Mouse (Mus musculus) C2C12 (cell line): Measurements from ENCODE around the gene Arid3c.
"Not testable (repeated sequence)": the region's sequence is repeated elsewhere in the genome, so short reads cannot be mapped to it uniquely, and the experiment has no call there.

Experiments
- CTCF ChIP-seq: IDR thresholded peaks from one replicate; pipeline ENCODE4 v1.5.1; 2011; ENCODE audit not compliant: control insufficient read depth, insufficient read depth, insufficient read length
- FOSL1 ChIP-seq: IDR thresholded peaks from one replicate; pipeline ENCODE4 v1.8.0; 2011; ENCODE audit warnings: mild to moderate bottlenecking, low read length; ENCODE audit not compliant: poor library complexity, insufficient read depth, severe bottlenecking
- MAX ChIP-seq: IDR thresholded peaks from one replicate; pipeline ENCODE4 v1.6.1; 2011; ENCODE audit warnings: mild to moderate bottlenecking, control low read depth
- USF1 ChIP-seq: IDR thresholded peaks from one replicate; pipeline ENCODE4 v1.6.1; 2011; ENCODE audit warnings: low read depth, mild to moderate bottlenecking, control low read depth, moderate library complexity

DNA sequence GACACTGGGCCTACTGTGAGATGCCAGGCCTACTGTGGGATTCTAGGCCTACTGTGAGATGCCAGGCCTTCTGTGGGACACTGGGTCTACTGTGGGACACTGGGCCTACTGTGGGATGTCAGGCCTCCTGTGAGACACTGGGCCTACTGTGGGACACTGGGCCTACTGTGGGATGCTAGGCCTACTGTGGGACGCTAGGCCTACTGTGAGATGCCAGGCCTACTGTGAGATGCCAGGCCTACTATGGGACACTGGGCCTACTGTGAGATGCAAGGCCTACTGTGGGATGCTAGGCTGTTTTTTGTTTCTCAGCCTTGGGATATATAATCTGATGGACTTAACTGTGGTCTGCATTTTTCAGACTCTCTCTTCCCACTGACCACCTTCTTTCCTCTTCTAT is 44.9 kb upstream of the Arid3c start:
- not testable (repeated sequence) for TF ChIP-seq MAX, USF1, CTCF, FOSL1
